Mouse (Mus musculus) heart, postnatal 0 days (tissue): ENCODE data around the gene Sycp1.

Source experiments
- CTCF ChIP-seq: IDR thresholded peaks from 2 replicates; pipeline ENCODE4 v1.5.1; 2016; ENCODE audit warnings: antibody characterized with exemption, control low read depth, low read depth
- EP300 ChIP-seq: IDR thresholded peaks from 2 replicates; pipeline ENCODE4 v1.6.1; 2016; ENCODE audit warnings: antibody characterized with exemption, low read depth

- TF ChIP-seq CTCF (no peak), EP300 (no peak)
Measured at GRCm38 (mm10) chr3:102970508-102970907, 34.6 kb upstream of the Sycp1 start.
